Mouse (Mus musculus) urinary bladder, adult 18-20 months (tissue): ENCODE data around the gene 4933412E24Rik.

Experiments
- DNase-seq, 2 experiments: peaks; one replicate each; pipeline ENCODE4 v3.0.0; 2022; ENCODE audit warnings: low spot score in 2 of 2, mixed read lengths in 2 of 2

Gene 4933412E24Rik

DNA sequence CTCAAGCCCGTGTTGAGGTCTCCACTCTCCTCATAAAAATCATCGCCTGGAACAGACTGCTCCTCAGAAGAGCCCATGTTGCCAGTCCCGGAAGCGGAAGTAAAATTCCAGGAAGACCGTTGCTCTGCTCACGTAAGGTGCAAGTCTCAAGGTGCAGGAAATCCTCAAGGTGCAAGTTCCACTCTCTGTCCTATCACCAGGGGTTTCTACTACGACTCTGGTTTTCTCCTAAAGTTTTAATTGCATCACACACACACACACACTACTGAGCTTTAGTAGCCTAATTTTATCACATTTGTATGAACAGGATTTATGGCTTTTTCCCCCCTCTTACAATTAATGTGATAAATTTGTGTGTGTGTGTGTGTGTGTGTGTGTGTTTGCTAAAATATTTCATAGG is at the start of gene 4933412E24Rik:
Gene 4933412E24Rik (minus strand): TSS at position 101 of the 400 bp plus-strand sequence.
- no peak for DNase-seq

DNA sequence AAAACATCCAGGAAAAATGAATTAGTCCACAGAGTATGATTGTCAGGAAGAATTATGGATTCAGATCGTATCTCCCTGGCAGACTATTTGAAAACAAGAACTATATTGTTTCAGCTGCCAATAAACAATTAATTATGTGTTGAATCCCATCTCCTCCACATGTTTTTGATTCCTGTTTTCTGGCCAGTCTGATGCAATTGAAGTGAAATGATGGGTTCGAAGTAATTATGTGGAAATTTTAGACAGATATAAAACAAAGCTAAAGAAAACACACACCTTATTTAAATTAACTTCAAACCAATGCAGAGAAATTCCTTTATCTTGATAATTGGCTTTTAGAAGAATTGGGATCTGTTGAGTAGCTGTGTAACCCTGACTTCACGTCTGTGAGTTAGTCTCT is 14.3 kb upstream of the 4933412E24Rik start:
- DNase-seq: no peak

DNA sequence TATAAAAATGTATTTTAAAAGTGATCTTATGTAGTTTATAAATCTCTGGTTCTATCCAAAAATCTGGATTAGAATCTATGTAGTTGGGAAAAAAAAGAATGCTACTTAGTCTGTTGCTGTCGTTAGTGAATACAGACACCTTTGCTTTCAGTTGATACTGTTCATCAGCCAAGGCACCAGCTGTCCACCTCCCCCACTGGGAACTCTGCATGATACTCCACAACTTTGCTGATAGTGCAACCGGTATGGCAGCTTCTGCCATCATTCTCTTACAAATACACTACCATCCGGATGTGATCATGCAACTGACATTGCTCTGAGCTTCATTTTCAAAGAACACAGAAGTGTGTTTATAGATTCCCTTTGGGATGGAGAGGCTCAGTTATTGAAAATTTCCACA is 4.8 kb upstream of the 4933412E24Rik start:
- DNase-seq: no peak

DNA sequence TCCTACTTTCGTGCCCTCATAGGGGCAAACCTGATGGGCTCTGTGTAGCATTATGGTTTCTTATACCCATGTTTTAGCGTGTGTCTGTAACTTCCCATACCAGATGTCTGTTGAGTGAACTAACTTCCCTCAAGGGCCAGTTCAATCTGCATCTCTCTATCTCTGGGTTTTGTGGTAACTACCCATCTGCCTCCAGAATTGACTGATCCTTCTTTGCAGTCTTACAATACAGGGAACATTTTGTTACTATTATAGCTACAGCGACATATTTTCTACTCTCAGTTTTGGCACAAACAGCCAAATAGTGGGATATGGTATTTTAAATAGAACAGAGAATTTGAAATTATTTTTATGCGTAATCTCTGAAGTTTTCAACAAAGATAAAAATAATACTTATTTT is 6.2 kb downstream of the 4933412E24Rik start:
- DNase-seq: no peak

DNA sequence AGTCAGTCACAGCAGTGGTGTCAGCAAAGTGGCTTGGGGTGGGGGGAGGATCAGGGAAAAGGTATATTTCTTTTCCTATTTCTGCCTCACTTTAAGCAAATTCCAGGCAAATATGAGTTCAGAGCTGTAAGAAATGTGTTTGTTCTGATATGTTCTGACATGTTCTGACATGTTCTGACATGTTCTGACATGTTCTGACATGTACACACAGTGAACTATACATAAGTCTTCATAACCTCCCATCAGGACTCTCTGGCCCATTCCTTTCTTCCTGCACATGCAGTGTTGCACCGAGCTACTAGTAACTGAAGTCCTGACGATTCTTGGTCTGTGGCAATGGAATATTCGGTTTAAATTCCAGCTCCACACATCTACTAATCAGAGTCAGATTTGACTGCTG is 6.8 kb downstream of the 4933412E24Rik start:
- no peak for DNase-seq

DNA sequence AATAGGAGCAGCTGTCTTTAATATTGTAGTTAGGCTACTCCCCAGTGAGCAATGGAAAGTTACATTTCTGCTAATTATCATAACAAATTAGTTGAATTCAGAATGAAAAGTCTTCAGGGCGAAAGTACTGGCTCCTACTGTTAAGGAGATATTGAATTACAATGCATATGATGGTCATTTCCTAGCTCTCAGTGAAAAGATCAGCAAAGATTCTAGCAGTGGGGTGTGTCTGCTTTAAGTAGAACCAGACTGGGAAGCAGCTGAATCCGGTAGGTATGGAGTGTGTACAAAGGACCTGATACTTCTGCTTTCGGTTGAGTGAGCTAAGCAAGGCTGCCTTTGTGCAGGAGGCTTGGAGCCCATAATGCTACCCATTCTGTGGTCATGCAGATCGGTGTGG is 32.6 kb downstream of the 4933412E24Rik start:
- no peak for DNase-seq

DNA sequence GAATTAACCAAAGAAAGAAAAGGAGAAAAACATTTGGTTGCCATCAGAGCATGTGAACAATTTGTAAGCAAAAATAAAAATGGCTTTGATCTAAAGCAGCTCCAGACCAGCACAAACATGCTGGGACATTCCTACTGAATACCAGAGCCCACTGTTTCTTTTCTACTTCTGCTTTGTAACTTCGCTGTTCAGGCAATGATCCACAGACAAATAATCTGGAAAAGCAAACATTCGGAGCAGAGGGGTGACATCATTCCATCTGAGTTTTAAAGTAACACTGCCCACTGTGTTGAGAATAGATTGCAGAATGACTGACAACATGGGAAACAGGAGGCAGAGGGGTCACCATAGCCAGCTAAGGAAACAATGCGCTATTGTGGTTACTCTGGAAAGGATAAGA is 41.1 kb downstream of the 4933412E24Rik start:
- no peak for DNase-seq

DNA sequence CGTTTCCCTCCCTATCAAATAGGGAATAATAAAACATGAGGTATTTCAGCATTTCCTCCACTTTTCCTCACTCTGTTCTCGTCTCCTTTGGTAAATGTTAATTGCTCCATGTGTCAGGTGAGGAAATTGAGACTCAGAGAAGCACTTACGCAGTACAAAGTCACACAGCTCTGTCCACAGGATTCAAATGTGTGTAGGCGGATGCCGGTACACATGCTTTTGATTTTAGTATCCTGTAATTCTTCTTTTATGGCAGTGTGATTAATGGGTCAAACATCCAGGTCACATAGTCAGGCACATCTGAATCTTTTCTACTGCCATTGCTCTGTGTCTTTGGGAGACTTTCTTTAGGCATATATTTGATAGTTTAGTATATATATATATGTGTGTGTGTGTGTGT is 41.8 kb downstream of the 4933412E24Rik start:
- DNase-seq: no peak

DNA sequence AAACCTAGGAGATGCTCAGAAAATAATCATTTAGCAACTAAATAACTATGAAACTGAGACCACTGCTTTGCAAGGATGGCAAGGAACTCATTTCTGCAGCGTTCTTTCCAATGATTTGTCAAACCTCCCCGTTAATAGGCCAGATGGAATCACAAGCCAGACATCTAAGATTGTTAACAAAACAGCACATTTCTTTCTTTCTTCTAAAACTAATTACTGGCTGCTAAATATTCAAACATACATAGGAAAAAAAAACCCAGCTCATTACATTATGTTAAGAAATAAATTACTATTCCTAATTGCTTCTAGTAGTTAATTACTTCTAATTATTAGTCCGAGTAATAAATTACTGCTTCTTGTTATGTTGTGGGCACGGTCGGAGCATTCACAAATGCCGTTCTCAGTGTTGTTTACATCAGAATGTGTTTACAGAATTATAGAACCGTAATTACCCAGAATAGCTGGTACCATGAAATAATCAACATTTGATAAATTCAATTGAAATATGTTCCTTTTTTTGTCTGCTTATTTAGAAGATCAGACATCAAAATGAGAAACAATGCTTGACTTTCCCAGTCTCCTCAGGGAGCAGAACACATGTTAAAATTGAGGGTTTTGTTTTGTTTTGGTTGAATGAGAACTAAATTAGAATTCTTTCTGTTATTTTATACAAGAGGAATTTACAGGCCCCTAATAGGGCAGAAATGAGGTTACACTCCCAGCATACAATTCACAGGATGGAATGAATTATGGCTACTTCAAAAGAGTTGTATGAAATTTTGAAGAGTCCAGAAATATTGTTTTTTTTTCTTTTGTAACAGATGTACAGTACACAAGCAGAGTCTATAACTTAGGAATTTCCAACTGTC is 42.5 kb downstream of the 4933412E24Rik start:
- DNase-seq: no peak
